Mouse (Mus musculus): ENCODE measurements around the gene Nisch.

Nisch gene

DNA sequence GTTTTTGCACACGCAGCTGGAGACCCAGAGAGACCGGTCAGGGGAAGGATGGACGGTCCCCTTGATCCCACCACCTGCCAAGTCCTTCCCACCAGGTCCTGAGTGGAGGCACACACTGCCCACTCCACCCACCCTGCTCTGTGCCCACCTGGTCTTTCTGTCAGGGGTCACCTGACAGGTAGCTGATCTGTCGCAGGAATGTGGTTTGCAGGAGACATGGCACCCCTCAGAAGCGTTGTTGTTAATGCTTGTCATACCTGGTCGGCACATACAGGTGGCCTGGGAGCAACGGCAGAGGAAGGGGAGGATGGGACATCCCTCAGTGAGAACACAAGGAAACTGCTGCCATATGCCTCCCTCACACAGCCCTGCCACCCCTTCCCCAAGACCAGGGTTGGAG lies 55.6 kb downstream of the Nisch start:
- no peak for DNase-seq (ENCODE audit: low read depth)

DNA sequence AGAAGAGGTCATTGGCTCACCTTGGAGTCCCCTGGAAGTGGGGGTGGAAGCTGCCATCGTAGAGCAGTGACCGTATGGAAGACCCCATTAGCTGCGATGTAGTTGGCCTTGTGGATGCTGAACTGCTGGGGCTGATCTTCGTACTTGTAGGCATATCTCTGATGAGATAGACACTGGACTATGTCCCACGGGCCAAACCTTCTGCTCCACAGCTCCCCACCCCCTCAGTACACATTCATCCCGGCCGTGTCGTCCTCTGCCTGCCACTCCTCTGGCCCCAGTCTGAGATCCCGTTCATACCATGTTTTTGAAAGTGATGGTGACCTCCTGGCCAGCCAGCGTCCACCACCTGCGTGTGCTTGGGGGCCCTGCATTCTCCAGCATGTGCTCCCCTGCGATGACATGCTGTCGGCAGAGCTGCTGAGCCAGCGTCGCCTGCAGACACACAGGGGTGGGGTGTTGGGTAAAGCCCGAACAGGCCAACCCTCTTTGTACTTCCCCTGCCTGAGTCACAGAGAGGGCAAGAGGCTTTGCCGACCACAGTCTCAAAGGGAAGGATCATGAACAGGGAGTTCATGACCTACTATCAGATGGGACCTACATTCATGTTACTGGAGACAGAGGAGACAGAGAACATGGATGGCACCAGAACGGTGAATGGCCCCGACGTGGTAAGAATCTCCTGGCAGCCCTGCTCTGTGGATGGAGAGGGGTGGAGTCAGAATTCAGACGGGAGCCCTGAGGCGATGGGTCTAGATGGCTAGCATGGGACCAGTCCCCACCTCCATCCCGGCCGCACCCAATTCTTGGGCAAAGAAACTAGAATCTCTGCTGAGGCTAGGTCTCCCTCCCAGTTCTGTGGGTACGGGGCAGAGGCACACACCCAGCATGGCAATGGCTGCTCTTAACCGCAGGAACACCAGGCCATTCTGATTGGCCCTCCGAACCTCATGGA lies 56.3 kb downstream of the Nisch start:
- DNase-seq (ENCODE audit: low read depth), result no peak

DNA sequence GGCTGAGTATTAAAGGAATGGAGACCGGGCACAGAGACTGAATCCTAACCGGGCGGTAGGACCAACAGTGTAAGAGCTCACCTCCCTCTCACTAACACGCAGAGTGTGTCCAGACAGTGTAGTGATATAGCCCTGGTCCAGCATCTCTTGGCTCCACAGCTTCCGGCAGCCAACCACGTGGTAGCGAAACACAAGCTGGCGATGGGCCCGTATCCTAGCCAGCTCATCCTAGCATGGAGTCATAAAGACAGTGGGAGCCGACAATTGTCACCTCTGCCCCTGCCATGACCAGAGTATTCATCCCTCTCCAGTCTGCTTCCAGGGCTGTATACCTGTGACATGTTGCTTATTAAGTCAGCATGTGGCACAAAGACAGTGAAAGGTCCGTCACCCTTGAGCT lies 71.1 kb downstream of the Nisch start:
- no peak for DNase-seq (ENCODE audit: low read depth)

DNA sequence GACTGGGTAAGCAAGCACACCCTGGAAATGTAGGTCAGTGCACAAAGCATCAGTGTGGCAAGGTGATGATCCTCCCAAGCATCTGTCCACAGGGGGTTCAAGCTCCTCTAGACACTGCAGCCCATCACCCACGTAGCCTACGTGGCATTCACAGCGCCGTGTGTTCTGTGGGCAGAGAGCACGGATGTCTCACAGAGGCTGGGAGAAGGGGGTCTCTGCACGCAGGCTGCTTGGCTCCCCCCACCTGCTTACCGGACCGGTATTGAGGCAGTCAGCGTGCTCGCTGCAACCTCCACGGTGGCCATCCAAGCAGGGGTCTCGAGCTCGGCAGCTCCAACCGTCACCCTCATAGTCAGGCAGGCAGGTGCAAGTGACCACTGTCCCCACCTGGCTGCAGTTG lies 75.7 kb downstream of the Nisch start:
- no peak for DNase-seq (ENCODE audit: low read depth)

DNA sequence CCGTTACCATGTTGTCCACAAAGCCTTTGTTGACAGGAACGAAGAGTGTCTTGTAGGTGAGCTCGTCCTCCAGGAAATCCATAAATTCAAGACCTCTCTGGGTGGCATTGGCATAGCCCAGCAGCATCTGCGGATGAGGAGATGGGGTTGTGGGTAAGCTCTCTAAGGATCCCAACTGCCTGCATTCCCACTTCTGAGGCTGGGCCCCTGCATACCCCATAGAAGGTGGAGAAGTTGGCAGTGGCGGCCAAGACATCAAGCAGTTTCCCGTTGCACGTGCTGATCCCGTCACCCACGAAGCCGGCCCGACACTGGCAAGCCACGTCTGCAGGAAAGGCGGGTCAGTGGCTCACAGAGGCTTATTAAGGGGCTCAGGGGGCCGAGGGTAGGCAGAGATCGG lies 76.6 kb downstream of the Nisch start:
- no peak for DNase-seq (ENCODE audit: low read depth)

DNA sequence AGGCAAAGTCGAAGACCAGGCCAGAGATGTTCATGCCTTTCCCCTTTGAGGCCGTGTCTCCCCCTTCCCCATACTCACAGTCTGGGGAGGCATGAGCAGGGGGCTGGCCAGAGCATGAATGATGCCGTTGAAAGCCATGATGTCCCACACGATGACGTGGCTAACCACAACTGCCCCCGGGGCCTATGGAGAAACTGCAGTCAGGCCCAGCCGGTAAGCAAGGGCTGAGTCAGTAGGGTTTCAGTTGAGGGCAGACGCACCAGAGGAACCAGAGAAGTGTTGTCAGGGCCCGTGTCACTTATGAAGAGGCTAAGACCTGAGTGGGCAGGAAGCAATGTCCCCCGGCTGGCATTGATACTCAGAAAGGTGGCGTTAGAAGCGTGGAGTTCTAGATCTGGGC lies 77.1 kb downstream of the Nisch start:
- DNase-seq (ENCODE audit: low read depth), result no peak

DNA sequence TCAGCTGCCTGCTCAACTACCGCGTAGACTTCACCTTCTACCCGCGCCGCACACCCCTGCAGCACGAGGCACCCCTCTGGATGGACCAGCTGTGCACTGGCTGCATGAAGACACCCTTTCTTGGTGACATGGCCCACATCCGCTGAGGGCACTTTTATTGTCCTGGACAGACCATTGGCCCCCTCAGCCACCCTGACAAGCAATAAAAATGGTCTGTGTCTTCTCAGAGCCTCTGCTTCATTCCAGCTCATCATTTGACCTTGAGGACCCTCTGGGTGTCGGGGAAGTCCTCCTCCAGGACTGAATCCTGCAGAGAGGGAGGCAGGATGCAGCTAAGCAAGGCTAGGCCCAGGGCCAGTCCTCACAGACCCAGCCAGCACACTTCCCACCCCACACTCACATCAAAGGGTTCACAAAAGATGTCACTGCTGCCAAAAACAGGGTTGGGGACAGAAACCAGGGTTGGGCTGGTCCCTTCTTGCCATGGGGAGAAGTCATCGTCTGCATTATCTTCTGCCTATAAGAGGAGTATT lies 77.8 kb downstream of the Nisch start:
- no peak for DNase-seq (ENCODE audit: low read depth)

DNA sequence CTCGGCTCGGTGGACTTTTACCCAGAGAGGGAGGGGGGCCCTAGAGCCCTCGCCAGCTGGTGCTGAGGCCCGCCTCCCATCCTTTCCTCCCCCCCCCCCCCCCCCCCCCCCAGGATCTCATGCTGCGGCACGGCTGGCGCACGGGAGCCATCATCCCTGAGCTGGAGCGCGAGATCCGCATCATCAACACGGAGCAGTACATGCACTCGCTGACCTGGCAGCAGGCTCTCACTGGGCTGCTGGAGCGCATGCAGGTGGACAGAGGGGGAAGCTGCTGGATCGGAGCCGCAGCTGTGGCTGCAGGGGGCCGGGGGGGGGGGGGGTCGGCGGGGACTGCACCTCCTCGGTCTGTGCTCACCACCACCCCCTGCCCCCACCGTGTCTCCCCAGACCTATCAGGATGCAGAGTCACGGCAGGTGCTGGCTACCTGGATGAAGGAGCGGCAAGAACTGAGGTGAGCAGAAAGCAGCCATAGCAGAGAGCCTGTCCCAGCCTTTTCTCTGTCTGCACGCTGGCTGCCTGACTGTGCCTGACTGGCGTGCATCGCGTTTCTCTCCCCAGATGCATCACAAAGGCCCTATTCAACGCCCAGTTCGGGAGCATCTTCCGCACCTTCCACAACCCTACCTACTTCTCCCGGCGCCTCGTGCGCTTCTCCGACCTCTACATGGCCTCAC lies 78.4 kb downstream of the Nisch start:
- no peak for DNase-seq (ENCODE audit: low read depth)

DNA sequence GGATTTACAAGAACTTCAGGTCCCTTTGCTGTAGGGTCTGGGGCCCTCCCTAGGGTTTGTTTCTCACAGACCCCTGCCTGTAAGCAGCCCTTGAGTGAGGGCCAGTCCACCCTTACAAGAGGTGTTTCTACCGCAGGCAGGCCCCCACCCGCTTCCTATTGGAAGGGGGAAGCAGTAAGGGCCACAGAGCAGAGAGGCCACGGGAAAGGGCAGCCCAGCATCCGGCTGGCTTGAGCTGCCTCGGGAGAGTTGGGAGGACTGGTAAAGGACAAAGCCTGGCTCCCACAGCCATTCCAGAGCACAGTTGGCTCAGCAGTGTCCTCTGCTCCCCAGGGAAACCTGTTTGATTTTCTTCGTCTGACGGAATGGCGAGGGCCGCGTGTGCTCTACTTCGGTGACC lies 79.0 kb downstream of the Nisch start:
- DNase-seq (ENCODE audit: low read depth), result no peak

DNA sequence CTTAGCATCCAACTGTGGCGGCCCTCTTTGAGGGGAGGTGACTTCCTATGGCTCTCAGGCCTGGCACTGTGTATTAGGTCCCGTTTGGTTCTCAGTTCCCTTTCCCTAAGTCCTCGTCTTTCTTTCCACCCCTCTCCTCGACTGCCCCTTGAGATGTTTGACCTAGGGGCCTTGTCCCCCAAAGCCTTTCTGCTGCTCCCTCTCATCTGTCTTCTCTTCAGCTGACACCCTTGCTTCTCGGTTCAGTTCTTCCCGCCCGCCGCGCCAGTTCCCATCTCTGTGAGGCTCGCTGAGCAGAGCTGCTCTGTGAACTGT lies 79.5 kb downstream of the Nisch start:
- no peak for DNase-seq (ENCODE audit: low read depth)

DNA sequence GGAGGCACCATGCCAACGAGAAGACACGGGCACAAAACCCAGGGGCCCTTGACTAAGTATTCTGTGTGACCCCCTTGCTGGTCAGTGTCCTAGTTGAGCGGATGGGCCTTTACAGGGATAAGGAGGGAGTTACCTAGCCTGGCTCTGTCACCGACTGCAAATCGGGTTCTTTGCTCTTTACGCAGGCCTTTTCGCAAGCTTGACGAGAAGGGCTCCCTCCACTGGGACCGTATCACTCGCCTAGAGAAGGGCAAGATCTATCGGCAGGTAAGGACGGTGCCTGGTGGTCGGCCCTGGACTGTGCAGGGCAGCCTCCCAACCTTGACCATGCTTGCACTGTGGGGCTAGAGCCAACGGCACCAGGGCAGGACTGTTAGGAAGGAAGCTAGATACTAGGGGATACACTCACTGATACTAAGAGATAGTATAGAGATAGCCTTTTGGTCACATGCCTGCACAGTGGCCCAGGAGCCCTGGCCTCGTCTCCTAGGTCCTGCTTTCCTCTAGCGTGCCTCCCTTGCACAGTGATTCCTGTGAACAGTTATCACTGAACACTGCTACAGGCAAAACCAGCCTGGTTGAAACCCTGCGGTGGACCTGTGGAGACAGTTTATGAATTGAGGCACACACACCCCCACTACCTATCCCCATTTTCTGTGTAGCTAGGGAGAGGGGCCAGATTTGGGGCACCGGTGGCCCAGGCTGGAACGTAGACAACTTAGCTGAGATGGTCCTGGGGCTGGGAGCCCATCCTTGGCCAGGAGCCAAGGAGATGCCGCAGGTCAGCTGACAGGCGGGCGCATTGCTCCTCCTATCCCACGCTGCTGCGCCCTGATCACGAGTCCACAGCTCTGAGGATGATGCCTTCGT lies 80.1 kb downstream of the Nisch start:
- no peak for DNase-seq (ENCODE audit: low read depth)

DNA sequence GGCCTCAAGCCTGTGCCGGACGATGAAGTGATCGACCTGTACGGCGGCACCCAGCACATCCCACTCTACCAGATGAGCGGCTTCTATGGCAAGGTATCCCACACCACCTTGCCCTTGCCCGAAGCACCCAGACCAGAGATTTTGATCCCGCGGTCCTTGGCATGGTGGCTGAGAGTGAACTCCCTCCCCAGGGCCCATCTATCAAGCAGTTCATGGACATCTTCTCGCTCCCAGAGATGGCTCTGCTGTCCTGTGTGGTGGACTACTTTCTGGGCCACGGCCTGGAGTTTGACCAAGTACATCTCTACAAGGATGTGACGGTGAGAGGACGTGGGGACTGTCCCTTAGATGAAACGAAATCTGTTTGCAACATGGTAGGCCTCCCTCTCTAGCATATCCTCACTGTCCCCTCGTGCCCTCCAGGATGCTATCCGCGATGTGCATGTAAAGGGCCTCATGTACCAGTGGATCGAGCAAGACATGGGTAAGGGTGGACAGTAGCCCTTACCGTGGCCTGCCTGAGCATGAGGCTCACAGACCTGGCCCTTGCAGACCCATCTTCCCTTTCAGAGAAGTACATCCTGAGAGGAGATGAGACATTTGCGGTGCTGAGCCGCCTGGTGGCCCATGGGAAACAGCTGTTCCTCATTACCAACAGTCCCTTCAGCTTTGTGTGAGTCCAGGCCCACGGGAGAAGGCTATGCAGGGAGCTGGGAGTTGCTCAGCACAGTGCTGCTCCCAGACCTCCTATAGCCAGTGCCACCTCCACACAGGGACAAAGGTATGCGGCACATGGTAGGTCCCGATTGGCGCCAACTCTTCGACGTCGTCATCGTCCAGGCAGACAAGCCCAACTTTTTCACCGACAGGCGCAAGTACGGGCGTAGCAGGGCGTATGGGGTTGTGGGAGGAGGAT lies 81.0 kb downstream of the Nisch start:
- DNase-seq (ENCODE audit: low read depth), result no peak

DNA sequence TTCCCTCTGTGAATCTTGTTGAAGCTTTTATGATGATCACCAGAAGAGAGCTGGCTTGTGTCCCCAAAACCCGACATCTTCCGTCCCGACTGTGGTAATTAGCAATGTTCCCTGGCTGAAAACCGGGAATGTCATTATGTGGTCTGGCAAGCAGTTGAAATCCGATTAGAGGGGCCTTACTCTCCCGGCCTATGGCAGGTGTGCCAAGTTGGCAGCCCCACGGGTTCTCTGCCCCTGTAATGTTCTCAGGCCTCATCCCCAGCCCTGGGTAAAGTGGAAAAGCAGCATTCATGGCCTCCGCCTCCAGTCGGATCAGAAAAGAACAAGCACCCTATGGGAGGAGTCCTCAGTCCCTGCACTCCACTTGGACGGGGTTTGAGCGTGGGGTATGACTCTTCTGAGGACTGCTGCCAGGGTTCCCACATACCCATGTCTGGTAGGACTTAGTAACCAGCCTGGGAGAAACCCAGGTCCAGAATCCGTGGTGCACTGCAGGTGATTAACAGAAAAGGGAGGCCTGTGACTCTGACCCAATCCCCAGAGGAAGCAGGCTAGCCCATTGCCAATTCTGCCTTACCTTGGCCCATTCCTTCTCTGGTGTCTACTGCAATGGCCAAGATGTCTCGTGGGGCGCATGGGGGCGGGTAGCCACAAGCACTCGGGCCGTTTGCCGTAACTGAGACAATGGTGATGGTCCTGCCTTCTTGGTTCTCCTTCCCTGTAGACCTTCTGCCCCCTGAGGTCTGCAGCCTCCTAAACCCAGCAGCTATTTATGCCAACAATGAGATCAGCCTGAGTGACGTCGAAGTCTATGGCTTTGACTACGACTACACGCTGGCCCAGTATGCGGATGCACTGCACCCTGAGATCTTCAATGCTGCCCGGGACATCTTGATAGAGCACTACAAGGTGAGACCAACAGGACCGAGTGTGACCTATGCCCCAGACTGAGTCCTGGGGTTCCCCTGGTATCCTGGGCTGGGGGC lies 82.4 kb downstream of the Nisch start:
- no peak for DNase-seq (ENCODE audit: low read depth)

DNA sequence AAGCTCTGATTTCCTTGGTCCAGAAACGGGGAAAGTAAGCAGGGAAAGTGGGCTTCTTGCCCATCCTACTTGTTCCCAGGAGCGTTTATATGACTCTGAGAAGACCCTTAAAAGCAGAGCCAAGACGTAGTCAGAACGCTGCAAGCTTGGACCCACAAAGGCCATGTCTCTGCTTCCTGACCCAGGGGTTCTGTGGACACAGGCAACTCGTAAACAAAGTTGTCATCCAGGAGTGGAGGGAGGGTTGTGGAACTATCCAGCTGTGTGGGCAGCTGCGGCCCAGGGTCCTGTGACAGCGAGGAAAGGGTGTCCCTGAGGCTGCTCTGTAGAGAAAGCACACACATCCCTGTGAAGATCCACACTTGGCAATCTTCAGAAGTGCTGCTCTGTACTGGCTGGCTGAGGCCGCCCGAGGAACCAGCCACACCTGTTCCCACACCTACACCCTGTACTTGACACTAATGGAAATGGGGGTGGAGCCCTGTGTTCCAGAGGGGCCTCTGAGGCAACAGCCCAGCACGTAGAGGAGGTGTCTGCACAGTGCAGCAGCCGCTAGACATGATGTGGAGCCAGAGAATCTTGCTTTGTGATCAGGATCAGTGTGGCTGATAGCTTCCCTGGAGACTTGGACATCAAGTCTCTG lies 83.6 kb downstream of the Nisch start:
- no peak for DNase-seq (ENCODE audit: low read depth)

DNA sequence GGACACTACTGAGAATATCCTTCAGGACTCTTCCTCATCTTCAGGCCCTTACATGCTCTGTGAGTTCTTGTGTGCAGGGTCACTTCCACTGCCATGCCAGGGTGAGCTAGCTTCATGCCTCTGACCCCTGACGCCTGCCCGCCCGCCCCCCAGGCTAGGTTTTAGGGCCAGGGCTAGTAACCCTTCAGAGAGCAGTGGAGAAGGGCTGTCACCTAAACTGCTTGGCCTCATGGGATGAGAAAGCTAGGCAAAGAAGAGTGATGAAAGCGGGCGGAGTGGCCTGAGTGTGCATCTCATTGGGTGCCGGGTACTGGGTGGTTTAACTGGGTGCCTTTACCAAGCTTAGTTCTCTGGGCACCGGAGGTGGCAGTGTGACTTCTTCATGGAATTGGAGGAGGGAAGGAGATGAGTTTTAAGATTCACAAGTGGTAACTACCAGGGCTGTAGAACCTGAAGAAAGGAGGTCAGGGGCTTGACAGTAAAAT lies 84.2 kb downstream of the Nisch start:
- no peak for DNase-seq (ENCODE audit: low read depth)

DNA sequence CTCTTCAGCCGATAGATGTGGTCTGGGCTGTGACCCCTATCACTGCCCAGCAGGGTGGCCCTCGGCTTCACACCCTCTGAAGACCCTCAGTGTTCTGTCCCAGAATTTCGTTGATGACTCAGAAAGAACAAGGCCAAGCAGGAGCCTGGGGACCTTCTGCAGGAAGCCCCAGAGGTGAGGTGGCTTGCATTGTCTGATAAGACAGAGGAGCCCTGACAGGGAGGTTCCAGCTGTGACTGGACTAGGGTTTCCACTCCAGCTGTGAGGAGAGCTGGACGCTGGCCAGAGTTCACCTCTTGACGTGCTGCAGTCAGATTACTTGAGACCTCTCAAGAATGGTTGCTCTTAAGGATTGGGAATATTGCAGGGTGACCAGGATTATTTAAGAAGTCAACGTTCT lies 84.7 kb downstream of the Nisch start:
- peak; percentile 20 for DNase-seq (ENCODE audit: low read depth)

DNA sequence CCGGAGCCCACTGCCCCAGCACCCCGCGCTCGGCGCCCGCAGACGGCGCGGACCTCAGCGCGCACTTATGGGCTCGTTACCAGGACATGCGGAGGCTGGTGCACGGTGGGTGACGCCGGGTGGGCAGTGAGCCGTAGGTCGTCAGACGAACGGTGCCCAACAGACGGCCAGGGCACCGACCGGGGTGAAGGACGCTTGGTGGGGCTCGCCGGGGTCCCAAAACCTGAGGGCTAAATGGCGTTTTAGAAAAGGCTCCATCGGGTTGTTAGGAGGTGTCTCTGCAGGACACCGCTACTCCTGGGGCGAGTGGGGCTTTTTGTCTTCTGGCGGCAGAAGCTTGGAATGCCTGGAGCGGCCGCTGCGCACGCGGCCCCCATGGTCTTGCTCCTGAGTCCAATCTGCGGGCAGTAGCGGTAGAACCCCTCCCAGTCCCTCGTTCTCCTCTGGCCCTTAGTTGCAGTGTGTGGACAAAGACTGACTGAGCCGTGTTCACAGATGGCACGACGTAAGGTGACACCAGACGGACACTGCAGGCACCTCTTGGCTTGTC lies 85.4 kb downstream of the Nisch start:
- peak; percentile 43 for DNase-seq (ENCODE audit: low read depth)

DNA sequence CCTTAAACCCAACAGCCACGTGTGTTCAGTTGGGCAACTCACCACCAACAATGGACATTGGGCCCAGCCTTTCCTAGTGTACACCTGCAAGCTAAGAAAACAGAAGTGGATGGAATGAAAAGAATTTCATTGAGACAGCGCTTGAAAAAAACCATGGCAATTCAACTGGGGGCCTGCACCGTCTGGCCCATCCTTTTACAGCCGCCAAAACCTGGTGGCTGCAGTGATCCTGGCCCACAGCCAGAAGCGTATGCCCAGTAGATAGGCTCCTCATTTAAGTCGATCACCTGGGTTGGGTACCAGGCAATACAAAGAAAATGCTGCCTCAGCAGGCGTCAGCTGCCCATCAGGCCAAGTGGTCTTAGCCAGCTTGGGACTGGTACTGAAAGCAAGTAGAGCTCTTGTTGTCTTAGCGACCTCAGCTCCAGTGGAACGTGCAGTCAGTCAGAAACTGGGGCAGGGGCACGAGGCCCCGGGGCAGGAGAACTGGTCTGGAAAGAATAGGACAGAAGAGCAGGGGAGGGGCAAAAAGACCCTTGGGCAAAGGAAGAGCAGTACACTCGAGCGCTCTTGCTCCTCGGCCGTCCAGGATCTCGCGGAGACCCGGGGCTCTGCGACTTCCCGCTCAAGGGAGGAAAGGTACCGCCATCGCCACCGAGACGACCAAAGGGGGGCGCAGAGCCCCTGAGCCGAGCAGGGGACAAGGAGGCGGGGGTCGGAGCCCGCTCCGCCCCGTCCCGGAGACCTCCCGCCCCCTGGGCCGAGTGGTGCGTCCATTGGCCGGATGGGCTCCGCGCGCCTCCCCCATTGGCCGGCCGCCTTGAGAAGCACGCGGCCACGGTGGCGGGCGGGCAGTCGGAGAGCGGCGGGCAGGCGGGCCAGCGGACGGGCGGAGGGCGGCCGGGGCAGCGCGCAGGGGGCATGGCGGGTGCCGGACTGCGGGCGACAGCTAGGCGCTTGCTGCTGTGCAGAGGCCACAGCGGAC lies 86.2 kb downstream of the Nisch start, which contains the start of gene Nt5dc2:
Gene Nt5dc2 (plus strand): TSS at position 818 of the 985 bp plus-strand sequence.
- DNase-seq (ENCODE audit: low read depth), result peak; percentile 67

Data from naive thymus-derived CD4-positive, alpha-beta T cell, adult 2 months (primary cell).